Mouse (Mus musculus): Measurements from ENCODE around the gene Acadm. TPM values are rescaled to one million over a fixed set of nuclear protein-coding genes. Genes with fewer than 3 reads are reported as not detected.
A peak's percentile ranks its signal among the peaks of the same experiment; 100 is the strongest.

Gene Acadm
- polyA plus RNA-seq, 2 experiments from 2014 or later = 32.9 to 36.5 TPM

- ATAC-seq = no peak
These were observed 3.9 kb downstream of the Acadm start for GRCm38 (mm10) chr3:153940486-153940885.

DNA sequence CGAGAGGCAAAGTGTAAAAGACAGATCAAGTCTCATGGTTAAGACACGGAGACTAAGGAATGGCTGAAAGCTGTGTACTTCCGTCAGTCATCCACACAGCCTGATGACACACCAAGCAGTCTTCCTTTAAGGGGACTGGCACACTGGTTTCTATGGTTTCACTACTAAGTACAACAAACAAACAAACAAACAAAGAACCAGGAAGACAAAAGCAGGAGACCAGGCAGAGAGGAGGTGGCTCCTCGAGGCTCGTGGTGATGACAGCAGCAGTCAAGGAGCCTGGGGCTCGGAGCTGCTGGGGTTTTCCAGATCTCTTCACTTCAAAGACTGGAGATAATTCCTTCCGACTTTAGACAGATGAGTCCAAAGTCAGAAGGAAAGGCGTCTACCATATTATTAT, 4.4 kb downstream of the Acadm start:
- no peak for ATAC-seq

GRCm38 (mm10) chr3:153937116-153937810, 7.2 kb downstream of the Acadm start:
- ATAC-seq = no peak

DNA sequence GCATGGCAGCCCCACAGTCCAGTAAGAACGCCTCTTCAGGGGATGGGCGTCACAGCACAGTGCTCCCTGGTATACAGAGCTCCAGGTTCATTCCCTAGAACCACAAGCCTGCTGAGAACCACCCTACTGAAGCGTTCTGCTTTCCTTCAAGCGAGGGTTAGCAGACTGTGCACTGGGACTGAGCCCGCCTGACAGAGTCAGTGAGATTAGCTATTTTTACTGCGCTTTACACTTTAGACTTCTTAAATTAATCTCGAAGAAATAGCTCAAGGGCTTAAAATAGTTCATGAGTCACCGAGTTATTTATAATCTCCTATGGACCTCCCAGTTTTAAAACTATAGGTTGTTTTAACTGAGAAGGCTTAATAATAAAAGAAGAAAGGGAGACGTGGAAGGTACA, 8.6 kb downstream of the Acadm start:
- no peak for ATAC-seq

- no peak for ATAC-seq
These were observed 12.0 kb downstream of the Acadm start for GRCm38 (mm10) chr3:153932461-153932860.

DNA sequence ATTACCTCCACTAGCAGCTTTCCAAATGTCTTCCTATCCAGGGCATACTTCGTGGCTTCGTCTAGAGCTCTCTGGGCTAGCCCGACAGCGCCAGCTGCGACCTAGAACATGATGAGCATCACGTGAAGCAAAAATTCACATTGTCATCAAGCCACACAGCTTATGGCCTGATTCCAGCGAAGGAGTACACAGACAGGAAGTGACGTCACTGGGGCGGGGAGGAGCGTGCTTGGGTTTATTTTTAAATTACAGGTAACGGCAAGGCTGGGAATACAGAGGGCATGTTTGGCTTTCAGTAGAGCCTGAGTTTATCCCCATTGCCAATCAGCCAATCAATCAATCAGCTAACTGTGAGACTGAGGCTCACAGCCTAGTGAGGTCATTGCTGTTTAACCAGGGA, 14.9 kb downstream of the Acadm start:
- peak; percentile 77 for ATAC-seq

GRCm38 (mm10) chr3:153926333-153926732, 18.1 kb downstream of the Acadm start:
- no peak for ATAC-seq

DNA sequence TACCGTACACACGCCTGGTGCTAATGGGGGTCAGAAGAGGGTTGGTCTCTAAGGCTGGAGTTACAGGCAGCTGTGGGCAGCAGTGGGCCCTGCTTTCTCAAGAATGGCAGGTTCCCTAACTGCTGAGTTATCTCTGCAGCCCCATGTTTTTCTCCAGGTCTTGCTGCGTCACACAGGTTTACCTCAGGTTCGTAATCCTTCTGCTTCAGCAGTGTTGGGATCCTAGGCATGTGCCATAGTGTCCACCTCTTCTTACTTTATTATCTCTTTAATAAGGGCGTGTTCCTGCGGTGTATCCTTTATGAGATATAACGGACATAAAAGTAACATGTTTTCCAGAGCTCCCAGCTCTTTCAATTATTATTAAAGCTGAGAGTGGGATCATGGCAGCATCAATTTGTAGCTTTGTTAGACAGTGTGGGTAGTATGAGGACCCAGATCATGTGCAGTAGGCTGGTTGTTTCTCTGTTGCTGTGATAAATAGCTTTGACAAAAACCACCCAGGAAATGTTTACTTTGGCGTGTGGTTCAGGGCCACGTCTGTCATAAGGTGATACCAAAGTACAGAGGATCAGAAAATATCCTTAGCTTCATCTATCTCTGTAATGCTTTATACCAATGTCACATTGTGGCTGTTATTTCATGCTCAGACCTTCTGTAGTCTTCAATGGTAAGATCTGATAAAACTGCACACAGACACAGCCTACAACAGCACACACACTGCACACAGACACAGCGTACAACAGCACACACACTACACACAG, 23.1 kb downstream of the Acadm start:
- ATAC-seq = no peak

DNA sequence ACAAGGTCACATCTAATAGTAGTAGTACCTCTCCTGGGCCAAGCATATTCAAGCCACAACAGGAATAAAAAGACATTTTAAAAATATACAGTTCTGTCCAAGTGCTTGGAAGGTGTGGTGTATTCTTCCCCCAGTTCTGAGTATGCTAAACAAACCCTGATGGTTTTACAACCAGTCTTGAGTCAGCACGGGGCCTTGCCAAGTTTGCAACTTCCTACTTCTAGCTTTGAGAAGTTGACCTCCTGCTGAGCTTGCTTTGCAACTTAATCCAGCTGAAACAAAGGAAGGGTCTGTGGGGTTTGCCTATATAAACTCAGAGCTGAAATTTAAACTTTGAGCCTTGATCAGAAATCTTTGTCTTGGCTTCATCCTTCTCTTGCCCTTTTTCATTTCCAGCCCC, 27.2 kb downstream of the Acadm start:
- ATAC-seq = no peak

- no peak for ATAC-seq
These were observed 30.8 kb downstream of the Acadm start for GRCm38 (mm10) chr3:153913510-153914243.

DNA sequence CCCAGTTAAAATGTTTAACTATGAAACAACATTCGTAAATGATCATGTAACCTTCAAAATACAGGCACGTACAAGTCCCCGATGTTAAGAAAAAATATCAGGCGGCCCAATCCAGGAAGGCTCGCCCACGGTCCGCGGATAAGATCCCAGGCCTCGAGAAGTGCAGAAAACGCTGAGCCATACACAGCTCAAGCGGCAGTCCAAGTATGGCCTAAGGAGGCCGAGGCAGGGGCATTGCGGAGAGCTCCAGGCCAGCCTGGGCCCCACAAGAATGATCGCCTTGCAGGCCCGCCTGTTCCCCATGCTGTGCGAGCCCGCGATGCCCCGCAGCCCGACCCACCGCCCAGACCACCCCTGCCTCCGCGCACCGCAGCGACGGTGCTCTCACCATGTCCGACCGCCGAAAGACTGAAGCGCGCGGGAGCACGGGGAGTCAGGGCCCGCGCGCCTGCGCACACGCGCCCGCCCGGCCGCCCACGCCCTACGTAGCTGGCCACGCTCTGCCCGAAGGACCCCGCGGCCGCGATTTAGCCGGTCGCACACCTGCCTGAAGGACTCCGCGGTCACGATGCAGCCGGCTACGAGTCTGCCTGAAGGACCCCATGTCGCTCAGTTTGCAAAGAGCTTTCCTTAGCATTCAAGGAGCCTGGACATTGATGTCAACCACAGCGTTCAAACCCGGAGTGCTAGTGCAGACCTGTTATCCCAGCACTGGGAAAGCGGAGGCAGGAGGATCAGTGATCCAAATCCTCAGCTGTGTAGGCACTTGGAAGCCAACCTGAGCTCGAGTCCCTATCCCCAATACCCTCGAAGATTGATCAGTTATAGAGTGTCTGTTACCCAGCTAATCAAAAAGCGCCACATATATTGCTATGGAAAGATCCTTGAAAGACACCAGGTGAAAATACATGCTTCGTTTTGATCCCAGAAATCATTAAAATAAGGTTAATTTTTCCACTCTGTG, 31.6 kb downstream of the Acadm start, which contains the start of gene Rabggtb:
Gene Rabggtb, minus strand, starts transcription at position 464 of the 964 bp plus-strand sequence.
- peak; percentile 93 for ATAC-seq

GRCm38 (mm10) chr3:153911882-153912440, 32.5 kb downstream of the Acadm start:
- ATAC-seq = no peak

DNA sequence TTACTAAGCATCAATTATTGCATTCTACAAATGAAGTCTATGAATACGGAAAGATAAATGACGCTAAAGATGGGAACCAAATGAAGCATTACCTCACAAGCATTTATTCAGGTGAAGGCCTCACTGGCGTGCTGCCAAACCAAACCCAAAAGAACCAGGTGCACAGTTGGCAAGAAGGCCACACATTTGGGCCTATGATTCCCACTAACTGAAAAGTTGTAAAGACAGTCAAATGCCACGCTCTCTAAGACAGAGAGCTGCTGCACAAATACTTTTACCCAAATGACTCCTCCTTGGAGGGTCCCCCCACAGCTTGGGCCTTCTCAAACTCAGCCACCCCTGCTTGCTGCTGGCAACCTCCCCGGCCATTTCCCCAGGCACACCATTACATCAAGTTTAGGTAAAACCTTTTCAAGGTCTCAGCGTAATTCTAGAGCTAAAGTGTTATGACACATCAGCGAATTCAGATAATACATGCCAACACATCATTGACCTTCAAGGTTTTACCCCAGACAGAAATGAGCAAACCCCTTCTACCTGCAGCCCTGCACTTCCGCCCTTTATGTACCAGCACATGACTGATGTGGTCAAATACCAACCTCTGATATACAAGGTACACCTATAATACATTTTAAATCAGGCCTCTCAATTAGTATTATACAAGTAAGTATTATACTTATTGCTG, 33.1 kb downstream of the Acadm start:
- peak; percentile 14 for ATAC-seq

GRCm38 (mm10) chr3:153910489-153910888, 33.9 kb downstream of the Acadm start:
- no peak for ATAC-seq

- ATAC-seq = no peak
These were observed 35.5 kb downstream of the Acadm start for GRCm38 (mm10) chr3:153908919-153909318.

GRCm38 (mm10) chr3:153906136-153906871, 38.1 kb downstream of the Acadm start, which contains the start of gene Msh4:
Gene Msh4, minus strand, starts transcription at chr3:153906138.
- ATAC-seq = no peak

- no peak for ATAC-seq
These were observed 38.9 kb downstream of the Acadm start for GRCm38 (mm10) chr3:153905251-153906135.

- ATAC-seq = no peak
These were observed 39.8 kb downstream of the Acadm start for GRCm38 (mm10) chr3:153904586-153904985.

- ATAC-seq = no peak
These were observed 41.8 kb downstream of the Acadm start for GRCm38 (mm10) chr3:153902595-153902994.
